Mouse (Mus musculus) liver, embryonic 12.5 days (tissue): ENCODE results near the gene Ddrgk1. TPM values are rescaled to one million over a fixed set of nuclear protein-coding genes. Genes with fewer than 3 reads are reported as not detected.
A peak's percentile ranks its signal among the peaks of the same experiment; 100 is the strongest.

ENCODE experiments used
- ATAC-seq: fragments of 200-750 bp; cut with Nextera tagmentation; 2 replicates; pipeline ENCODE4 v1.8.0; 2017; ENCODE audit warnings: moderate number of reproducible peaks, mild to moderate bottlenecking, moderate library complexity
- H3K27ac ChIP-seq: fragments of 300-500 bp; sonication (generic); 2 replicates; pipeline ENCODE4 v1.5.1; 2016; ENCODE audit warnings: mild to moderate bottlenecking
- H3K27me3 ChIP-seq: fragments of 300-500 bp; sonication (generic); replicated peaks from 2 replicates; pipeline ENCODE4 v1.6.1; 2016; ENCODE audit warnings: mild to moderate bottlenecking, moderate library complexity
- H3K36me3 ChIP-seq: fragments of 300-500 bp; sonication (generic); 2 replicates; pipeline ENCODE4 v1.6.1; 2016; ENCODE audit warnings: mild to moderate bottlenecking, moderate library complexity
- H3K4me1 ChIP-seq: fragments of 300-500 bp; sonication (generic); 2 replicates; pipeline ENCODE4 v1.6.1; 2016
- H3K4me2 ChIP-seq: fragments of 300-500 bp; sonication (generic); 2 replicates; pipeline ENCODE4 v1.6.1; 2016; ENCODE audit warnings: mild to moderate bottlenecking, moderate library complexity
- H3K4me3 ChIP-seq: fragments of 300-500 bp; sonication (generic); 2 replicates; pipeline ENCODE4 v1.5.1; 2016; ENCODE audit warnings: mild to moderate bottlenecking, moderate library complexity
- H3K9ac ChIP-seq: fragments of 300-500 bp; sonication (generic); 2 replicates; pipeline ENCODE4 v1.6.1; 2016; ENCODE audit warnings: mild to moderate bottlenecking, moderate library complexity
- H3K9me3 ChIP-seq: fragments of 300-500 bp; sonication (generic); replicated peaks from 2 replicates; pipeline ENCODE4 v1.6.1; 2016; ENCODE audit warnings: mild to moderate bottlenecking, moderate library complexity
- WGBS: fragments of 180-500 bp; shearing (Covaris S2); methylation state at CpG from one replicate; pipeline ENCODE4 v1.1.7; 2016; ENCODE audit not compliant: insufficient replicate concordance; 5-methylcytosine and 5-hydroxymethylcytosine counted together
- polyA plus RNA-seq: library from polyadenylated mRNA; unstranded; fragments of >200 nt; fragmentation: Nextera tagmentation; extraction: Ambion mirVana; gene quantifications from 2 replicates; pipeline ENCODE4 v1.2.1, GENCODE M21; 2016

Ddrgk1 gene
- polyA plus RNA-seq, 1 experiment from 2014 or later: 46.1 TPM

- ATAC-seq: no peak
- H3K4me2 ChIP-seq: no peak overlapping the region
- H3K9ac ChIP-seq: no peak overlapping the region
- WGBS: 83% methylated on average over 3 of the region's 3 CpGs
- H3K9me3 ChIP-seq: no peaks in the 10 kb centered on the region
- no peak overlapping the region for H3K27ac ChIP-seq
- H3K4me3 ChIP-seq: no peak overlapping the region
- no peaks in the 10 kb centered on the region for H3K4me1 ChIP-seq
- peaks cover 83% of the 10 kb centered on the region for H3K36me3 ChIP-seq
- no peaks in the 10 kb centered on the region for H3K27me3 ChIP-seq
Observed at GRCm38 (mm10) chr2:130681531-130681930, 17.1 kb upstream of the Ddrgk1 start.

DNA sequence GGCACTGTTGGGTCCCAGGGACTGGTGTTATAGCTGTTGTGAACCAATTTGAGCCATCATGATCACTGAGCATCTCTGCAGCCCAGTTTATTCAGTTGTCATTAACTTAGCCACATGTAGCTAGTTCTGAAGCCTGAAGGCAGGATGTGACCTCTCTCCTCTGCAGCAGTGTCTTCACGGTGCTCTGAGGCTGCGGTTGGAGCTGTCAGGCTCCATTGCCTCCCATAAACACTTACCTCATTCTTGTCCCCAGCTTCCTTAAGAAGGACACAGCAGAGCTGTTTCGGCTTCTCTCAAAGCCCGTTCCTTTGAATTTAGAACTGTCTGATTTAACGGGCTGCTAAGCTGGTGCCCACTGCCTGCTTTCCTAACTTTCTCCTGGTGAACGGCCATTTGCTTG, 15.4 kb upstream of the Ddrgk1 start:
- Histone ChIP-seq H3K4me3 (no peak overlapping the region), H3K4me1 (no peaks in the 10 kb centered on the region), H3K27ac (no peak overlapping the region), H3K36me3 (peaks cover 95% of the 10 kb centered on the region), H3K9ac (no peak overlapping the region), H3K9me3 (no peaks in the 10 kb centered on the region), H3K4me2 (no peak overlapping the region), H3K27me3 (no peaks in the 10 kb centered on the region)
- no peak for ATAC-seq
- 84% methylated on average over 6 of the region's 6 CpGs for WGBS

DNA sequence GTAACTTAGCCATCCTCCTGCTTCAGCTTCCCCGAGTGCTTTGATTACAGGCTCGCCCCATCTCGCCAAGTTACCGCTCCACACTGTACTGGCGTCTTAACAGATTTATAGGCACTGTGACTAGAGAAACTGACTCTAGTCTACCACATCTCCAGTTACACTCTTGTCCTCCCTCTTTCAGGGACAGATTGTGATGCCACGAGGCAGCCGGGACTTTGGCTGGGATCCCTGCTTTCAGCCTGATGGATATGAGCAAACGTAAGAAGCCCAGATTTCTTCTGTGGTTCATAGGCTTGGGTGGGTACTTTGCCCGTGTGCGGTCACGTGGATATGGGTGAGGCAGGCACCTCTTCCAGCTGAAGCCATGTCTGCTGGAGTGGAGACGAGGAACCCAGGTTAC, 14.7 kb upstream of the Ddrgk1 start:
- Histone ChIP-seq H3K4me3 (no peak overlapping the region), H3K27ac (no peak overlapping the region), H3K27me3 (no peaks in the 10 kb centered on the region), H3K9me3 (no peaks in the 10 kb centered on the region), H3K9ac (no peak overlapping the region), H3K36me3 (peaks cover 99% of the 10 kb centered on the region), H3K4me1 (no peaks in the 10 kb centered on the region), H3K4me2 (no peak overlapping the region)
- 92% methylated on average over 12 of the region's 12 CpGs for WGBS
- no peak for ATAC-seq

GRCm38 (mm10) chr2:130677211-130677610, 12.8 kb upstream of the Ddrgk1 start:
- peaks cover 100% of the 10 kb centered on the region for H3K36me3 ChIP-seq
- H3K9ac ChIP-seq: no peak overlapping the region
- no peak for ATAC-seq
- no peak overlapping the region for H3K27ac ChIP-seq
- H3K4me1 ChIP-seq: no peaks in the 10 kb centered on the region
- H3K9me3 ChIP-seq: no peaks in the 10 kb centered on the region
- H3K4me2 ChIP-seq: no peak overlapping the region
- no peak overlapping the region for H3K4me3 ChIP-seq
- 85% methylated on average over 10 of the region's 10 CpGs for WGBS
- H3K27me3 ChIP-seq: no peaks in the 10 kb centered on the region

- H3K9ac ChIP-seq: peak within 1 kb of the TSS; percentile 80
- no peaks in the 10 kb centered on the region for H3K27me3 ChIP-seq
- H3K4me1 ChIP-seq: peaks cover 64% of the 10 kb centered on the region
- peaks cover 29% of the 10 kb centered on the region for H3K36me3 ChIP-seq
- WGBS: 1% methylated on average over 31 of the region's 31 CpGs
- no peaks in the 10 kb centered on the region for H3K9me3 ChIP-seq
- H3K4me2 ChIP-seq: peak within 1 kb of the TSS; percentile 92
- peak within 1 kb of the TSS; percentile 92 for H3K27ac ChIP-seq
- peak within 1 kb of the TSS; percentile 85 for H3K4me3 ChIP-seq
- ATAC-seq: peak; percentile 75
Observed at GRCm38 (mm10) chr2:130667559-130667958, 3.1 kb upstream of the Ddrgk1 start, which contains the start of gene Itpa. TSS of gene Itpa (plus strand) at chr2:130667610.

DNA sequence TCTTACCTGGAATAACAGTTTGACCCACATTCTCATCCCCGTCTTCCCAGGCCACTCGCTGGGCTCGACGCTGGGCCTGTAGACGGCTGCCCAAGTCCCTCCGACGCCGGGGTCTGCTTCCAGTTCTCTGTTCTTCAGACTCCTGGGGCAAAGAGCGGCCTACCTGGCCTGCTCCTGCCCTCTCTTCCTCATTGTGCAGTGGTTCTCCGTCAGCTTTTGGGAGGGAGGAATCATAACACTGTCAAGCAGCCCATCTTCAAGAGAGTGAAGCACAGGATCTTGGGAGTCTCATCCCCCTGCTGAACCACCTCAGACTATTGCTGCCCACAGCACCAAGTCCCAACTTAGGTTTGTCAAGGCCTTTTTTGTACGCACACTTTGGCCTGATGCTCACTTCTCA, 1.1 kb downstream of the Ddrgk1 start:
- Histone ChIP-seq H3K36me3 (peaks cover 45% of the 10 kb centered on the region), H3K27ac (peak overlapping the region; percentile 96), H3K4me3 (peak overlapping the region; percentile 65), H3K9me3 (no peaks in the 10 kb centered on the region), H3K9ac (peak overlapping the region; percentile 82), H3K4me2 (peak overlapping the region; percentile 86), H3K4me1 (peaks cover 43% of the 10 kb centered on the region), H3K27me3 (no peaks in the 10 kb centered on the region)
- WGBS: 86% methylated on average over 11 of the region's 11 CpGs
- ATAC-seq: no peak

- Histone ChIP-seq H3K9ac (no peak overlapping the region), H3K4me2 (no peak overlapping the region), H3K4me1 (peaks cover 59% of the 10 kb centered on the region), H3K27ac (peak overlapping the region; percentile 11; the same call in 1 of the 2 replicates), H3K4me3 (no peak overlapping the region), H3K9me3 (no peaks in the 10 kb centered on the region), H3K36me3 (peaks cover 93% of the 10 kb centered on the region), H3K27me3 (no peaks in the 10 kb centered on the region)
- no peak for ATAC-seq
- WGBS: 93% methylated on average over 10 of the region's 10 CpGs
Observed at GRCm38 (mm10) chr2:130658530-130658929, 5.9 kb downstream of the Ddrgk1 start.

DNA sequence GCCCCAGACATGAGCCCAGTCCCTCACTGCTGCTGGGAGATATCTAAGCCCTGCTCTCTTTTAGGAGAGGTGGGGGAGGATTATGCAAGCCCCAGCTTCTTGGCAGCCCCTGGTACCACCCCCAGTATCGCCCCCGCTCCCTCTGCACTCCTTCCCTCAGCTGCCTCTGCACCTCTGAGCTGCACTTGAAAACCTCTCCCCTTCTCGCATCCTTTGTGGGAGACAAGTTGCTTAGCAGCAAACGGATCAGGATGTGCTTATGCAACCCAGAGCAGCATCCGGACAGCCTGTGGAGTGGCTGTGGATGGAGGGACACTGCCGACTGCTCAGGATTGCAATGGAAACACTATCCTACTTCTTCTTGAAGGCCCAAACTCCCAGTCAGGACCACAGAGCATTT, 6.9 kb downstream of the Ddrgk1 start:
- no peaks in the 10 kb centered on the region for H3K27me3 ChIP-seq
- ATAC-seq: no peak
- no peak overlapping the region for H3K4me2 ChIP-seq
- peak overlapping the region; percentile 92; the same call in 1 of the 2 replicates for H3K27ac ChIP-seq
- H3K36me3 ChIP-seq: peaks cover 99% of the 10 kb centered on the region
- 85% methylated on average over 6 of the region's 6 CpGs for WGBS
- no peaks in the 10 kb centered on the region for H3K9me3 ChIP-seq
- H3K4me1 ChIP-seq: peaks cover 56% of the 10 kb centered on the region
- no peak overlapping the region for H3K4me3 ChIP-seq
- H3K9ac ChIP-seq: no peak overlapping the region; the same call in 1 of the 2 replicates

- H3K4me1 ChIP-seq: peaks cover 48% of the 10 kb centered on the region
- no peaks in the 10 kb centered on the region for H3K9me3 ChIP-seq
- no peak overlapping the region for H3K4me3 ChIP-seq
- ATAC-seq: no peak
- peak overlapping the region; percentile 52 for H3K4me2 ChIP-seq
- H3K27me3 ChIP-seq: no peaks in the 10 kb centered on the region
- 89% methylated on average over 9 of the region's 9 CpGs for WGBS
- H3K36me3 ChIP-seq: peaks cover 93% of the 10 kb centered on the region
- peak overlapping the region; percentile 92 for H3K27ac ChIP-seq
- peak overlapping the region; percentile 45 for H3K9ac ChIP-seq
Observed at GRCm38 (mm10) chr2:130656536-130656935, 7.9 kb downstream of the Ddrgk1 start.

- Histone ChIP-seq H3K9ac (peak overlapping the region; percentile 45), H3K4me2 (peak overlapping the region; percentile 52), H3K4me3 (no peak overlapping the region), H3K4me1 (peaks cover 48% of the 10 kb centered on the region), H3K36me3 (peaks cover 89% of the 10 kb centered on the region), H3K27me3 (no peaks in the 10 kb centered on the region), H3K27ac (peak overlapping the region; percentile 92), H3K9me3 (no peaks in the 10 kb centered on the region)
- WGBS: 34% methylated on average over 6 of the region's 6 CpGs
- peak; percentile 92 for ATAC-seq
Observed at GRCm38 (mm10) chr2:130655660-130656339, 8.7 kb downstream of the Ddrgk1 start.

- Histone ChIP-seq H3K4me3 (no peak overlapping the region), H3K27me3 (no peaks in the 10 kb centered on the region), H3K36me3 (peaks cover 79% of the 10 kb centered on the region), H3K9ac (0 out of 2 replicates have a peak overlapping the region, but pooled peaks have one; percentile 15), H3K27ac (peak overlapping the region; percentile 92), H3K4me2 (peak overlapping the region; percentile 17; the same call in 1 of the 2 replicates), H3K9me3 (no peaks in the 10 kb centered on the region), H3K4me1 (peaks cover 48% of the 10 kb centered on the region)
- 56% methylated on average over 1 of the region's 1 CpGs for WGBS
- ATAC-seq: peak; percentile 42; the same call in 1 of the 2 replicates
Observed at GRCm38 (mm10) chr2:130653760-130654159, 10.7 kb downstream of the Ddrgk1 start.

GRCm38 (mm10) chr2:130653303-130653702, 11.2 kb downstream of the Ddrgk1 start:
- Histone ChIP-seq H3K9ac (0 out of 2 replicates have a peak overlapping the region, but pooled peaks have one; percentile 15), H3K27me3 (no peaks in the 10 kb centered on the region), H3K9me3 (no peaks in the 10 kb centered on the region), H3K27ac (peak overlapping the region; percentile 92), H3K4me3 (no peak overlapping the region), H3K36me3 (peaks cover 75% of the 10 kb centered on the region), H3K4me2 (no peak overlapping the region), H3K4me1 (peaks cover 48% of the 10 kb centered on the region)
- no peak for ATAC-seq
- WGBS: 82% methylated on average over 2 of the region's 2 CpGs
